Mouse (Mus musculus): ENCODE measurements around the gene Fkbp15.

DNA sequence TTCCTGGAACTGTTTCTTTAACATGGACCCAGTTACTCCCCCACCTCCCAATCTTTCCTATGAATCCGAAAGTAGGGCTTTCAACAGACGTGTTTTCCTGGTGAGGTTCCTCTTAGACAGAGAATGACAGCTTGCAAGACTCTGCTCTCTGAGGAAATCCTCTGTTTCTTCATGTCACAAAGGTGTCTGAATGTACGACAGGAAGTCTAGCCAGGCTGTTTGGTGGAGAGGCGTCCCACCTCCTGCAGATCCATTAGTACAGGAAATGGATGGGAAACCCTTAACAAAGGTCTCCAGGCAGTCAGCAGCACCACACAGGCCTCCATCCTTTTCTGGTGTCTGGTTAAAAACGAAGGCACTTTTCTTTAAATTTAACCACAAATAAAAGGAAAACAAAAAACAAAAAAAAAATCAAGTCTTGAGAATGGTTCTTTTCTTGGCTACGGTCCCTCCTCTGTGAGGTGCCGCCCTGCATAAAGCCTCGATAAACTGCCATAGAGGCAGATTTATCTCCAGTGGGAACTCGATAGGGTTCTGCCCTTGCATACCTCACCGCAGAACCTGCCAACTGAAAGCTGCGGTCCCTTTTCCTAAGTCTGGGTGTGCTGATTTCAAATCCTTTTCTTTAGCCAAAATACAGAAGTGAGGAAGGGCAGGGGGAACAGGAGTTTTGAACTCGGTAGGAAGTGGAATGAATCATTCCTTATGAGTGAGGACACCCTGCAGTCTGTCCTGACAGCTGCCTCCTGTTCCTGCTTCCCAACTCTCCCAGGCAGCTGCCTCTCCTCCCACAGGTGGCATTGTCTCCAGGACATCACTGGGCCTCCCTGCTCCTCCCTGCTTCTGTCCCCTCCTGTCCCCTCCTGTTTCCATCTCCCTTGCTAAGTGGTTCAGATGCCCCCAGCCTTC is 73.1 kb downstream of the Fkbp15 start:
- TF ChIP-seq CTCF (IDR thresholded peaks at IDR 0.05; ENCODE audit: extremely low read depth, insufficient read length, insufficient replicate concordance, low read depth, low read length) (no peak), POLR2A (IDR thresholded peaks at IDR 0.05; ENCODE audit: low read depth, low read length) (no peak)

Measured in small intestine, adult 2 months (tissue).